Mouse (Mus musculus) hindbrain, embryonic 11.5 days (tissue): ENCODE measurements around the gene Arfgap2. TPM values are rescaled to one million over a fixed set of nuclear protein-coding genes. Genes with fewer than 3 reads are reported as not detected.

Experiments used
- polyA plus RNA-seq: library from polyadenylated mRNA; unstranded; fragments of >200 nt; fragmentation: Nextera tagmentation; extraction: Ambion mirVana; gene quantifications from 2 replicates; pipeline ENCODE4 v1.2.1, GENCODE M21; 2014

The Arfgap2 gene
- polyA plus RNA-seq, 1 experiment from 2014 or later: 66.1 TPM

Other genes with a start within 250 kb of the Arfgap2 start
- gene Rapsn, start 229.4 kb upstream of the Arfgap2 start, polyA plus RNA-seq: 0.60 and 1.4 TPM in 2 replicates
- 376 and 394 TPM in 2 replicates for gene Psmc3, start 211.0 kb upstream of the Arfgap2 start, polyA plus RNA-seq
- gene Slc39a13, start 194.6 kb upstream of the Arfgap2 start, polyA plus RNA-seq: 16.4 and 17.9 TPM in 2 replicates
- 2.6 and 3.0 TPM in 2 replicates for gene Spi1, start 182.6 kb upstream of the Arfgap2 start, polyA plus RNA-seq
- gene Mybpc3, start 146.8 kb upstream of the Arfgap2 start, polyA plus RNA-seq: not detected in 2 replicates
- 18.6 and 23.7 TPM in 2 replicates for gene Madd, start 81.1 kb upstream of the Arfgap2 start, polyA plus RNA-seq
- gene Nr1h3, start 62.1 kb upstream of the Arfgap2 start, polyA plus RNA-seq: 0.89 and 1.2 TPM in 2 replicates
- gene Acp2, start 62.1 kb upstream of the Arfgap2 start, polyA plus RNA-seq: 35.6 and 38.6 TPM in 2 replicates
- gene Ddb2, start 28.0 kb upstream of the Arfgap2 start, polyA plus RNA-seq: 6.2 and 8.6 TPM in 2 replicates
- gene Pacsin3, start 9.0 kb upstream of the Arfgap2 start, polyA plus RNA-seq: 16.4 and 17.3 TPM in 2 replicates
- 102 and 104 TPM in 2 replicates for gene 1110051M20Rik, start 179.7 kb downstream of the Arfgap2 start, polyA plus RNA-seq
- 5.9 TPM in 2 replicates for gene Lrp4, start 192.5 kb downstream of the Arfgap2 start, polyA plus RNA-seq